Mouse (Mus musculus) c-Kit-positive CD71-positive TER-119-positive erythroid progenitor cells, embryonic 14.5 days (primary cell): ENCODE results near the gene Aox2.

Experiments
- DNase-seq: peaks from one replicate; pipeline ENCODE4 v3.0.0-alpha.2; 2013; ENCODE audit warnings: low spot score

The Aox2 gene

GRCm38 (mm10) chr1:58278026-58278425, at the start of gene Aox2:
Aox2 (plus strand) TSS chr1:58278326.
- DNase-seq: no peak

- DNase-seq: no peak
These were observed 49.2 kb upstream of the Aox2 start for GRCm38 (mm10) chr1:58228916-58229315.

GRCm38 (mm10) chr1:58229774-58230173, 48.4 kb upstream of the Aox2 start:
- DNase-seq: no peak

GRCm38 (mm10) chr1:58230542-58230941, 47.6 kb upstream of the Aox2 start:
- no peak for DNase-seq

GRCm38 (mm10) chr1:58235405-58235804, 42.7 kb upstream of the Aox2 start:
- no peak for DNase-seq

- DNase-seq: no peak
These were observed 40.4 kb upstream of the Aox2 start for GRCm38 (mm10) chr1:58237527-58238299.

GRCm38 (mm10) chr1:58238440-58238839, 39.7 kb upstream of the Aox2 start:
- DNase-seq: no peak

GRCm38 (mm10) chr1:58238961-58239360, 39.2 kb upstream of the Aox2 start:
- no peak for DNase-seq

GRCm38 (mm10) chr1:58240347-58240746, 37.8 kb upstream of the Aox2 start:
- no peak for DNase-seq

GRCm38 (mm10) chr1:58244487-58244886, 33.6 kb upstream of the Aox2 start:
- DNase-seq: no peak

- DNase-seq: no peak
These were observed 29.6 kb upstream of the Aox2 start for GRCm38 (mm10) chr1:58248518-58248917.

- no peak for DNase-seq
These were observed 24.7 kb upstream of the Aox2 start for GRCm38 (mm10) chr1:58253466-58253865.

- no peak for DNase-seq
These were observed 20.7 kb upstream of the Aox2 start for GRCm38 (mm10) chr1:58257195-58257991.

GRCm38 (mm10) chr1:58260311-58260710, 17.8 kb upstream of the Aox2 start:
- DNase-seq: no peak

- DNase-seq: no peak
These were observed 9.9 kb upstream of the Aox2 start for GRCm38 (mm10) chr1:58268231-58268630.

- DNase-seq: peak; percentile 3
These were observed 7.1 kb upstream of the Aox2 start for GRCm38 (mm10) chr1:58270807-58271569.

GRCm38 (mm10) chr1:58275879-58276278, 2.2 kb upstream of the Aox2 start:
- no peak for DNase-seq

- no peak for DNase-seq
These were observed 387 bp downstream of the Aox2 start for GRCm38 (mm10) chr1:58278513-58278912.

GRCm38 (mm10) chr1:58280381-58280780, 2.3 kb downstream of the Aox2 start:
- no peak for DNase-seq

GRCm38 (mm10) chr1:58280939-58281624, 3.0 kb downstream of the Aox2 start:
- no peak for DNase-seq

GRCm38 (mm10) chr1:58281625-58281988, 3.5 kb downstream of the Aox2 start:
- no peak for DNase-seq

- no peak for DNase-seq
These were observed 6.4 kb downstream of the Aox2 start for GRCm38 (mm10) chr1:58284505-58284904.
